Mouse (Mus musculus) ES-E14 (cell line): ENCODE results near the gene Fam69a.

ENCODE experiments used
- CHD2 ChIP-seq: IDR thresholded peaks from 2 replicates; pipeline ENCODE4 v1.6.1; 2014; ENCODE audit warnings: mild to moderate bottlenecking, low read depth, low read length, inconsistent platforms
- HCFC1 ChIP-seq: IDR thresholded peaks from 2 replicates; pipeline ENCODE4 v1.6.1; 2012; ENCODE audit warnings: low read length, inconsistent platforms, borderline replicate concordance; ENCODE audit not compliant: insufficient read depth
- ZNF384 ChIP-seq: IDR thresholded peaks from 2 replicates; pipeline ENCODE4 v1.6.1; 2012; ENCODE audit warnings: low read depth, low read length, inconsistent platforms

GRCm38 (mm10) chr5:107915280-107915679, 71.6 kb downstream of the Fam69a start:
- TF ChIP-seq ZNF384 (no peak), HCFC1 (no peak), CHD2 (no peak)
